Mouse (Mus musculus) urinary bladder, adult 18-20 months (tissue): ENCODE measurements around the gene Atxn7l3b.

Experiments
- DNase-seq, 2 experiments: peaks; one replicate each; pipeline ENCODE4 v3.0.0; 2022; ENCODE audit warnings: low spot score in 2 of 2, mixed read lengths in 2 of 2

The Atxn7l3b gene

GRCm38 (mm10) chr10:112928452-112929221, at the start of gene Atxn7l3b:
Atxn7l3b (minus strand) TSS chr10:112929001.
- peak; percentile 94 to 96 for DNase-seq

GRCm38 (mm10) chr10:112977586-112977985, 48.8 kb upstream of the Atxn7l3b start:
- no peak for DNase-seq

- no peak for DNase-seq
These were observed 44.7 kb upstream of the Atxn7l3b start for GRCm38 (mm10) chr10:112973286-112974026.

GRCm38 (mm10) chr10:112970002-112970589, 41.3 kb upstream of the Atxn7l3b start:
- DNase-seq: no peak

GRCm38 (mm10) chr10:112967578-112967977, 38.8 kb upstream of the Atxn7l3b start:
- DNase-seq: no peak

- DNase-seq: peak; percentile 13 to 34
These were observed 33.4 kb upstream of the Atxn7l3b start for GRCm38 (mm10) chr10:112962216-112962615.

- DNase-seq: no peak
These were observed 25.3 kb upstream of the Atxn7l3b start for GRCm38 (mm10) chr10:112954140-112954539.

GRCm38 (mm10) chr10:112948453-112948852, 19.7 kb upstream of the Atxn7l3b start:
- DNase-seq: no peak

- no peak for DNase-seq
These were observed 418 bp upstream of the Atxn7l3b start for GRCm38 (mm10) chr10:112929222-112929615.

- DNase-seq: no peak
These were observed 1.8 kb downstream of the Atxn7l3b start for GRCm38 (mm10) chr10:112926961-112927360.

GRCm38 (mm10) chr10:112926271-112926670, 2.5 kb downstream of the Atxn7l3b start:
- DNase-seq: no peak

- DNase-seq: no peak
These were observed 12.1 kb downstream of the Atxn7l3b start for GRCm38 (mm10) chr10:112916575-112917190.

GRCm38 (mm10) chr10:112900243-112900642, 28.6 kb downstream of the Atxn7l3b start:
- no peak for DNase-seq

- DNase-seq: no peak
These were observed 29.0 kb downstream of the Atxn7l3b start for GRCm38 (mm10) chr10:112899796-112900195.

GRCm38 (mm10) chr10:112896636-112897035, 32.2 kb downstream of the Atxn7l3b start:
- no peak for DNase-seq

GRCm38 (mm10) chr10:112893622-112894252, 35.1 kb downstream of the Atxn7l3b start:
- DNase-seq: no peak

- DNase-seq: no peak
These were observed 44.7 kb downstream of the Atxn7l3b start for GRCm38 (mm10) chr10:112884064-112884463.

GRCm38 (mm10) chr10:112883688-112884004, 45.2 kb downstream of the Atxn7l3b start:
- no peak for DNase-seq

- peak in 1 of 2 experiments; percentile 10 for DNase-seq
These were observed 45.8 kb downstream of the Atxn7l3b start for GRCm38 (mm10) chr10:112882789-112883687.

- no peak for DNase-seq
These were observed 46.7 kb downstream of the Atxn7l3b start for GRCm38 (mm10) chr10:112882149-112882548.
